Mouse (Mus musculus) bone marrow macrophage, adult 2 months (primary cell): ENCODE data around the gene Thbs1.

Experiments used
- CTCF ChIP-seq: IDR thresholded peaks from 2 replicates; pipeline ENCODE4 v1.5.1; 2012; ENCODE audit warnings: low read depth, mild to moderate bottlenecking, low read length, moderate library complexity
- POLR2A ChIP-seq: IDR thresholded peaks from 2 replicates; pipeline ENCODE4 v1.6.1; 2012; ENCODE audit warnings: mild to moderate bottlenecking, low read depth, low read length, borderline replicate concordance

DNA sequence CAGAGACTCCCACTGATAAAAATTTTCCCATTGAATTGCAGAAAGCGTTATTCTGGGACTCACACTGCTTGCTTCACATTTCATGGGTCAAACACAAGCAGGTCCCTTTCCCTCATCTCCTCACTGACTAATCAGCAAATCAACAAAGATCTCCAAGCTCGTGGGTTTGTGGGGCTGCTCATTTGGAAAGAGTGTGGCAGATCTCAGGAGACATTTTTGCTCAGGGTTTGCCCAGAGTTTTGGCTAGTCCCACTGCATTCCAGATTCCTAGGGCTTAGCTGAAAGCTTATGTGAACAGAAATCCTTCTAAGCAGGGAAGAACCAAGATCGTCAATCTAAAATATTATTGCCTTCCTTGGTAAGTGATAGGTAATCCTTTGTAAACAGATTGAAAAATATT is 27.0 kb upstream of the Thbs1 start:
- TF ChIP-seq POLR2A (no peak), CTCF (no peak)
